Mouse (Mus musculus) monocyte, adult 5-6 weeks (primary cell): Measurements from ENCODE around the gene Erich3. TPM values are rescaled to one million over a fixed set of nuclear protein-coding genes. Genes with fewer than 3 reads are reported as not detected.

Experiments
- ATAC-seq: fragments of 153-309, 156-312 bp; replicated peaks from 2 replicates; pipeline ENCODE4 v1.8.0; 2017; ENCODE audit warnings: mild to moderate bottlenecking; ENCODE audit not compliant: low TSS enrichment, insufficient number of reproducible peaks, severe bottlenecking, poor library complexity, low FRiP score
- total RNA-seq: library from RNA; stranded (forward); fragments of 200-1000, 200-491, 200-594 nt; gene quantifications from 3 replicates; pipeline ENCODE4 v1.2.3, GENCODE M21; 2017

The Erich3 gene
- total RNA-seq, 1 experiment from 2014 or later: not detected

DNA sequence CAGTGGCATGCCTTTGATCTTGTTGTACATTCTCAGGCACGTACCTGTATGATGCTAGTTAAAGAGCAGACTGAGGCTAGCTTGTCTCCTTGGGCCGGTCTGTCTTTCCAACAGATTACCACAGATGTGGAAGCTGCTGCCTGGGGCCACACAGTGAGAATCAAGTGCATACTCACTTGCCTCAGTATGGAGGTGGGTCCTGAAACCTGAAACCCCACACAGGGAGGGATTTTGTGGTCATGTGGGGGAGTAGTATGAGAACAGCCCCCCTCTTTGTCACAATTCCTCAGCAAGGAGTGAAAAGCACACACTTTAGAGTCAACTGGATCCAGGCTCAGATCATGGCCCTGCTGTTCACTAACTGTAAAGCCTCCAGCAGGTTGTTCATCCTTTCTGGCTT, 151.9 kb downstream of the Erich3 start:
- no peak for ATAC-seq

DNA sequence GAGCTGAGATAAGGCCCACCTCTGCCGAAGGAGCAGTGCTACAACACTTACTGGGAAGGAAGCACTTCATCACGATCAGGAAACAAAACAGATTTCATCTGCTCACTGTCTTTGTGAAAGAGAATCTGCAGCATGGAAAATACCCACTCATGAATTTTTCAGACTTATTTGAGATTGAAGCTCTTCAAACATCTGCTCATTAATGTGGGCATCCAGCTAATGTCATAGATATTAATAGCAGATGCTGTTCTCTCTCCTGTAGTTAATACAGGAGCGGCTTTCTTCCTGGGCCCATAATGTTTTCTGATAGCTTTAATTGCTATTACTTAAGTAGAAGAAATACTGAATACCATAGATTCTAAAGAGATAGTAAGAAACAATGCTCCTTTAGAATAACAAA, 152.6 kb downstream of the Erich3 start:
- ATAC-seq: no peak

DNA sequence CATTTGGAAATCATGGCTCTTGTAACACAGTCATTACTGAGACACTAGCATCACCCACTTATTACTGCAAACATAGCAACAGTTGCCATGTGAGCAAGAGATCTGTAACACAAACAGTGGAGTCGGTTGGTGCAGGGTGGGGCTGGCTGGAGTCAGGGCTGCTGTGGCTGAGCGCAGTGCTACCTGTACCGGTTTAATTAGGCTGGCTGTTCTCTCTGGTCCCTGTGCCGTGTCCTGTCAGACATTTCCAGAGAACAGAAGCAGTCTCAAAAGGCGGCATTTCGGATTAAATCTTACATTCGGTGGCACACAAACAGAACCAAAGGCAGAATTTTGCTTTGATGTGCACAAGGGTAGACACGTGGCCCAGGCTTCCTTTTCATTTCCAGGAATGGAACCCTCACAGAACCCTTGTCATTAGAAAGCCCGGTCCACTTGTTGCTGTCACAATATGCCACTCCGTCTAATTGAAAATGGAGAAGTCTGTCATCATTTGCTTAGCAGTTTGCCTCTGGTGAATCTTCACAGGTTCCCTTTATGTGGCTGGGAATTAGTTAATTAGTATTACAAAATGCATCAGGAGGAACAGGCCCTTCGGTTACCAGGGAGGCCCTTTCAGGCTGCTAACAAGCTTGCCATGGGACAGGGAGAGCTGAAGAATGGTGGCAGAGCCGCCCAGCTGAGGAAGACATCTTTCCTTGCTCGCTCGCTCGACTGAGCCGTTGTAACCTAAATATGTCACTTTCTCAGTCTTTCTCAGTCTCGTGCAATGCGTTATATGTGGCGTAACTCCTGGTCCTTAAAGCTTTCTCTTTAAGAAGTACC, 153.4 kb downstream of the Erich3 start:
- no peak for ATAC-seq

Other genes with a start within 250 kb of the Erich3 start
- 0.67 to 3.1 TPM (median 1.8 TPM) in 3 replicates for gene Cryz, start 67.1 kb upstream of the Erich3 start, total RNA-seq
- gene Tyw3, start 66.8 kb upstream of the Erich3 start, total RNA-seq: 0.86 to 3.5 TPM (median 2.7 TPM) in 3 replicates